Mouse (Mus musculus) bone marrow macrophage, adult 2 months (primary cell): Measurements from ENCODE around the gene H2-K1.

Experiments used
- CTCF ChIP-seq: IDR thresholded peaks from 2 replicates; pipeline ENCODE4 v1.5.1; 2012; ENCODE audit warnings: low read depth, mild to moderate bottlenecking, low read length, moderate library complexity
- POLR2A ChIP-seq: IDR thresholded peaks from 2 replicates; pipeline ENCODE4 v1.6.1; 2012; ENCODE audit warnings: mild to moderate bottlenecking, low read depth, low read length, borderline replicate concordance

DNA sequence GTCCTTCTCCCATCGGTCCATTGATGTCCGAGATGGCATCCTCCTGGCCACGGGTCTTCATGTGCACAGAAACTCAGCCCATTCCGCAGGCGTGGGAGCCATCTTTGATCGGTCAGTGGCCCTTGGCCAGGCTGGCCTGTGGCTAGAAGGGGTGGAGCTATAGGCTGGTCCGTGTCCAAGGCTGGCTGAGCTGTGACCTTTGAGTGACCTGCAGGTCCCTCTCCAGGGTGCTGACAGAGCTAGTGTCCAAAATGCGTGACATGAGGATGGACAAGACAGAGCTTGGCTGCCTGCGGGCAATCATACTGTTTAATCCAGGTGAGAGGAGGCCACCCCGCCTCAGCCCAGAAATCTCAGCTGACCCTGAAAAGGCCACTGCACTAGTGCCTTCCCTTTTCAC, 36.5 kb upstream of the H2-K1 start:
- no peak for TF ChIP-seq CTCF
- no peak for TF ChIP-seq POLR2A
